Mouse (Mus musculus) lung, adult 2 months (tissue): ENCODE data around the gene Igf1.

Source experiments
- CTCF ChIP-seq: fragments of 200-500 bp; IDR thresholded peaks from 2 replicates; pipeline ENCODE4 v1.5.1; 2011; ENCODE audit warnings: mild to moderate bottlenecking, low read length, control low read depth; ENCODE audit not compliant: insufficient read depth
- POLR2A ChIP-seq: fragments of 200-500 bp; IDR thresholded peaks from 2 replicates; pipeline ENCODE4 v1.6.1; 2011; ENCODE audit warnings: low read depth, mild to moderate bottlenecking, control low read depth, low read length, borderline replicate concordance; ENCODE audit errors: extremely low read depth

DNA sequence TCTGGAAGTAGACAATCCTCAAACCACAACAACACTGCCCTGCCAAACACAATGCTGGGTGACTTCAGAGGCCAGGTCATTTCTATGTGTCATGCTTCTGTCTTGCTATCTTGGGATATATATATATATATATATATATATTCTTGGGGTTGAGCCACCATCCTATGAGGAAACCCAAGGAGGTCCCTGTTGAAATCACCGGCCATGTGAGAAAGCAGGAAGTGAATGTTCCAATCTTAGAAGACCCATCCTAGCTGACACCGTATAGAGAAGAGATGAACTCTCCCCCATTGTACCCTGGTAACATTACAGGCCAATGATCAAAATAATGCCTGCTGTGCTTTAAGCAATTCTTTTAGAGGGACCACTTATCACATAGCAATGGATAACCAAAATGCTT lies 28.1 kb upstream of the Igf1 start:
- TF ChIP-seq CTCF (no peak), POLR2A (no peak)
